Comparison of ENCODE assay signal across 13 mouse cellular contexts in the genomic region with DNA sequence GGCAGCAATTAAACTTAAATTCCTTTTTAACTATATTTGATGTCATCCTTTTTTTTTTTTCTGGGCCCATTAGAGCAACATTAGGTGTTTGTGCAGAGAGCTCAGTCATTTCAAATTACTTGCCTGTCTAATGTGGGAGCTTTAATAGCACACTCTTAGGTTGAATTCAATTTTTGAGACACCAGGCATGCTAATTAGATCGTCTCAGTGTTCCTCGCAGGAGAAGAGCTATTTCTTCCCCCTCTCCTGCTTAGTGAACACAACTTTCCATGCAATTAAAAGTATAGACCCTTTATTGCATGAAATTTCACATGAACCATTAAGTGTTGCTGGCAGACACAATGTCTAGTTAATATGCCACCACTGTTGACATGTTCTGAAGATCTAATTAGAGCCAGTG.
"Had no signal": no experiment of that assay in that cellular context is flagged by ENCODE, and none has a peak within 500 bp of the region (broad histone marks: within the 10 kb centered on the region; RNA-seq: fewer than 3 reads in every experiment).

No protein-coding gene starts in this region.

- H3K36me3 ChIP-seq: limb, embryonic 10.5 days; liver, embryonic 15.5 days; neural tube, embryonic 13.5 days had no signal

- H3K9ac ChIP-seq: liver, embryonic 15.5 days; neural tube, embryonic 13.5 days had no signal

- ATAC-seq: lung, postnatal 0 days had no signal

- DNase-seq: kidney, postnatal 25 days; lung, adult 2 months; midbrain, embryonic 14.5 days; right cerebral cortex, postnatal 4 days; spleen, adult 18-20 months; thymus, adult 18-20 months; thymus, postnatal 14 days had no signal

- H3K4me2 ChIP-seq: liver, embryonic 11.5 days; liver, embryonic 15.5 days; neural tube, embryonic 13.5 days had no signal

- H3K4me3 ChIP-seq: left cerebral cortex, adult 2 months; limb, embryonic 10.5 days; liver, embryonic 15.5 days; neural tube, embryonic 13.5 days had no signal

- H3K27ac ChIP-seq: left cerebral cortex, adult 2 months; limb, embryonic 10.5 days; liver, embryonic 15.5 days had no signal

- H3K4me1 ChIP-seq: liver, embryonic 15.5 days had no signal

- H3K27me3 ChIP-seq: liver, embryonic 15.5 days; neural tube, embryonic 13.5 days had no signal

- H3K9me3 ChIP-seq: limb, embryonic 10.5 days; liver, embryonic 15.5 days; neural tube, embryonic 13.5 days had no signal
